In genomic region chr9:7470262-7470661, GRCm38 (mm10) we compare ENCODE assay signal across 23 mouse cellular contexts. TPM values are rescaled to one million over a fixed set of nuclear protein-coding genes. Genes with fewer than 3 reads are reported as not detected.
A peak's percentile ranks its signal among the peaks of the same experiment; 100 is the strongest.
DNase-seq lines count a peak whose midpoint lies in the region.
"Had no signal": no experiment of that assay in that cellular context is flagged by ENCODE, and none has a peak within 500 bp of the region (broad histone marks: within the 10 kb centered on the region; RNA-seq: fewer than 3 reads in every experiment).

No protein-coding gene starts in this region.

- DNase-seq in heart, adult 11 months: peak; percentile 62
- DNase-seq in heart, adult 18-20 months: no peak
- peak; percentile 8 for DNase-seq in ES-CJ7 (ENCODE audit: low read depth, low spot score)
- DNase-seq in R1 (ENCODE audit: low read depth, low spot score): peak; percentile 21
- no peak for DNase-seq in gastrocnemius, postnatal 14 days
- no peak for DNase-seq in cerebellum, postnatal 36 days
- DNase-seq: adrenal gland, adult 2 months; adrenal gland, adult 8-10 months; adrenal gland, postnatal 10 days; adrenal gland, postnatal 14 days; adrenal gland, postnatal 25 days; adrenal gland, postnatal 36 days; B cell, adult 2 months; cerebellum, adult 11 months; cerebellum, adult 11-12 months; cerebellum, adult 18-20 months; cerebellum, adult 2 months; cerebellum, adult 8-10 months had no signal

- intact Hi-C loops in gastrocnemius, postnatal 14 days (cut with DNase I; ENCODE audit: low total_unique reads): no loop called here

RNA-seq across cellular contexts. Expression of gene Mmp3, which starts 24.6 kb away (rescaled TPM):
- total RNA-seq in heart, adult 18-20 months (2021): under 1 TPM; 0.20 to 0.62 TPM
- total RNA-seq in gastrocnemius, postnatal 14 days (2021): under 1 TPM in 1 of 2 experiments, not detected in 1; 0.14 TPM
- total RNA-seq: adrenal gland, adult 2 months; adrenal gland, postnatal 14 days; adrenal gland, postnatal 25 days; adrenal gland, postnatal 4 days; CH12.LX; ES-E14; MEL had no signal

RNA-seq across cellular contexts. Expression of gene Mmp10, which starts 31.9 kb away (rescaled TPM):
- total RNA-seq in heart, adult 18-20 months (2021): not detected
- not detected for total RNA-seq in gastrocnemius, postnatal 14 days (2021)
- total RNA-seq: adrenal gland, adult 18-20 months; adrenal gland, adult 2 months; adrenal gland, adult 8-10 months; adrenal gland, postnatal 10 days; adrenal gland, postnatal 14 days; adrenal gland, postnatal 25 days; adrenal gland, postnatal 36 days; adrenal gland, postnatal 4 days; MEL had no signal

Comparison
In these comparisons a context has a peak if more than half of its experiments do, and no peak if none do; other contexts are left out.
1. DNase-seq: peak in heart, adult 11 months (single experiment), ES-CJ7 (single experiment) and R1 (single experiment); none in heart, adult 18-20 months (0 of 2), gastrocnemius, postnatal 14 days (single experiment) and cerebellum, postnatal 36 days (0 of 2).